Mouse (Mus musculus): ENCODE results near the gene Rnasel. TPM values are rescaled to one million over a fixed set of nuclear protein-coding genes. Genes with fewer than 3 reads are reported as not detected.
A peak's percentile ranks its signal among the peaks of the same experiment; 100 is the strongest.
"Not testable (repeated sequence)": the region's sequence is repeated elsewhere in the genome, so short reads cannot be mapped to it uniquely, and the experiment has no call there.

The Rnasel gene
- total RNA-seq, 4 experiments from 2014 or later = 10.0 to 12.9 (median 10.9) TPM

DNA sequence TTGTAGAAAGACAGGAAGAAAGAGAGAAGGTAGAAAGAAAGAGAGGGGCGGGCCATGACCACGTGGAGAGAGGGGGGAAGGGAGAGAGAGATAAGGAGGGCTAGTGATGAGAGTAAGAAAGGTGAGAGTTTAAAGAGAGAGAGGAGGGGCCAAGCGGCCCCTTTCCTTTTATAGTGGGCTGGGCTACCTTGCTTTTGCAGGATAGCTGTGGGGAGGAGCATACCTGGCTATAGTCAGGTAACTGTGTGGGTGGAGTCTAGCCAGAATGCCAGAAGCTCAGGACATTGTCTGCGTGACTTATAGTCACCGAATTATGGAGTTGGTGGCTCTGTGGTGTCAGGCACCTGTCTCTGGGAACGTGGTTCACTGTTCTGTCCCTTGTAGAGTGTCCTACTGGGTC, 20.3 kb downstream of the Rnasel start:
- DNase-seq (ENCODE audit: low spot score in 2 of 2) = not testable (repeated sequence)

DNA sequence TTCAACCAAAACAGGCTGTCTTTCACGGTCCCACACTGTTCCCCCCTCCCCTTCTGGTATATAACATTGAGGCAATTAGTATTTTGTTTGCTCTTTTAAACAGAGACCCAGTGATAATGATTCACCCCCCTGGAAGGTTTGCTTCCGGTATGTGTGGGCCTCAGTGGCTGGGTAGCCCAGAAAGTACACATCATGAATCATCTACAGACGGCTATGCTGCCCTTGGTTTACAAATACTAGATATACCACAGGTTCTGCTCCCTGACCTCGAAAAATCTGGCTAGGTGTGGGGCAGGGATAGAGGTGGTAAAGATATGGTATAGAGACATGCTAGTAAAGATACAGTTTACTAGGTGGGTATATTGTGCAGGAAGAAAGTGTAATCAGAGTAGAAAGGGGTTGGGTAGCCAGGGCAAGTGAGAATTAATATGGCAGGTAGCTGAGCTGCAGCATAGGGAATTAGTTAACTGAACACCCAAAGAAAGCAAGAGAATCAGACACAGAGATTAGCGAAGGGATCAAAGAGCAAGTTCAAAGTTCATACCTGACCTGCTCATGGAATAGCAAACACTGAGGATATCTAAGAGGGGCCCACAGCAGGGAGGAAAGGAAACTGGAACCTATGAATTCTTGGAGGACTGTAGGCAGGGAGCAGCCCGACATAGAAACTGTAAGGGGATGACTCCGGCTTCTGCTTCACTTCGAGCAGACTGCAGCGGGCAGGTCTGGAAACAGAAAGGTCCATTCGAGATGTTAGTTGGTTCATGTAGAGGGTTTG, 21.0 kb downstream of the Rnasel start:
- no peak for DNase-seq (ENCODE audit: low spot score in 2 of 2)

DNA sequence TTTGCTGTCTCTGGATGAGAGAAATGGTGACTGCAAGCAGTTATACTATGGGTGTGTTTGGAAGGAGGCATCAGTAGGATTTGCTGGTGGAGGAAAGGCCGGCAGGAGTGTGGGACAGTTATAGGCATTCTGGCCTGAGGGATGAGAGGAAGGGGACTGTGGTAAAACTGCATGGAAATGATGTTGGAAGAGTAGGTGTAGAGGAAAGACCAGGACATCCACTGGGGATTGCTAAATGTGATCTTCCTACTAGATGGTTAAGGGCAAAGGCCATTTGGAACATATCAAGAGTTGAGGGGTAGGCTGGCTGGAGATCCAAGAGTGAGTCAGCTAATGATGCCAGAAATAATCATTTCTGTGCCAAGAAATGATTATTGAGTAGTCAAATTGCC, 21.5 kb downstream of the Rnasel start:
- no peak for DNase-seq (ENCODE audit: low spot score in 2 of 2)

DNA sequence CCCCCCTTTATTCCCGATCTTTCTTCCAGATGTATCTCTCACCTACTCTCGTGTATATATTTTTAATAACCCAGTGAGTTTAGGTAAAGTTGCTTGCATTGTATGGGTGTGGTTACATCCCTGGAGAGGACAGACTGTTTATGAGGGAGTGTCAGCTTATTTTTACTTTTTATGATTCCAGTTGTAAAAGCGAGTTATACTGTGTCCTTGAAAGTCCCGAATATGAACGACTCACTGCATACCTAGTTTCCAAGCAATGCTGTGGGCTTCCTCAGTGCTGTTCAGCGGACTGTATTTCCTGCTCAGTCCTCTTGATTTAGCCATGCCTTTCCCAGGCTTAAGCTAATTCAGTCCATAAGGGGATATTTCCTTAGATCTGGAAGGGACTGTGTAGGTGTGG, 25.9 kb downstream of the Rnasel start:
- no peak for DNase-seq (ENCODE audit: low spot score in 2 of 2)

DNA sequence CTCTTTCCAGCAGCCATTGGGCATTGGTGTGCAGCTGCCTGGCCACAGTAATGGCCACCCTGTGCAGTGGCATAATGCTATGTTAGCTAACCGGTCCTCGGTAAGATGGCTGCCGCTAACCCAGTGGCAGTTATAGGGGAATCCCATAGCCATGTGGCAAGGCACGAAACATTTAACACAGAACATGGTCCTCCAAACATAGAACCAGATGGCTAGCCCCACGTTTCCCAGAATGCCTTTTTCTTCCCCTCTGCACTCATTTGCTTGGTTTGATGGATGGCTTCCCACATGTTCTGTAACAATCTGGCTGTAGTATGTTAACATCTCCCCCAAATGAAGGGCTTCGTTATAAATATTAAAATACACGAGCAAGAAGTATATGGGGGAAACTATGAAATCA, 27.0 kb downstream of the Rnasel start:
- no peak for DNase-seq (ENCODE audit: low spot score in 2 of 2)

DNA sequence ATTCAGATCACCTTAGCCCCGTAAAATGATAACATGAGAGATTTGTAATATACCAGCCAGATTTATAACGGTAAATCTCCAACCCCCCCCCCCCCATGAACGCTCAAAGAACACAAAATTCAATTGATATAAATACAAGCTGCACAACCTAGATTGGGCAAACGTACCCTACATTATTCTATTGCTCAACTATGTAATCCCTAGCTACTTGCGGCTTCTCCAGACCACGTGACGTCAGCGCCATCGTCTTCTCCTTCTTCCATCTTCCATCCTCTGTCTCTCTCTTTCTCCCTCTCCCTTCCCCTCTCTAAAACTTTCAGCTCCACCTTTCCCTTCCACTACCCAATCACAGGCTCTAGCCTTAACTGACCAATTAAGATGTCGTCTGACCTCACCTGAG, 29.0 kb downstream of the Rnasel start:
- no peak for DNase-seq (ENCODE audit: low spot score in 2 of 2)

DNA sequence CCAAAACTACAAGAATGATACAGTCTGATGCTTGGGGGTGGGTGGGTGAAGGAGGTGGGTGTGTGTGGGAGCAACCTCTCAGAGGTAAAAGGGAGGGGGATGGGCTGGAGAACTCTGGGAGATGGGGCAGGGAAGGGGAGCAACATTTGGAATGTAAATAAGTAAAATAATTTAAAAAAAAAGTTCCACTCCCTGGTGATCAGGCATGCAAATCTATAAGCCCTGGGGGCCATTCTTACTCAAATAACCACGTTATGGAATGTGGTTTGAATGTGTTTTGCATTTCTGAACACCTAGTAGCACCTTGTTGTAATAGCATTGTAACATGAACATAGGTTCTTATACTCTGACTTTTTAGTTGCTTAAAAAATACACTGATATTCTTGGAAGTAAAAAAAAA, 34.1 kb downstream of the Rnasel start:
- DNase-seq (ENCODE audit: low spot score in 2 of 2) = no peak

DNA sequence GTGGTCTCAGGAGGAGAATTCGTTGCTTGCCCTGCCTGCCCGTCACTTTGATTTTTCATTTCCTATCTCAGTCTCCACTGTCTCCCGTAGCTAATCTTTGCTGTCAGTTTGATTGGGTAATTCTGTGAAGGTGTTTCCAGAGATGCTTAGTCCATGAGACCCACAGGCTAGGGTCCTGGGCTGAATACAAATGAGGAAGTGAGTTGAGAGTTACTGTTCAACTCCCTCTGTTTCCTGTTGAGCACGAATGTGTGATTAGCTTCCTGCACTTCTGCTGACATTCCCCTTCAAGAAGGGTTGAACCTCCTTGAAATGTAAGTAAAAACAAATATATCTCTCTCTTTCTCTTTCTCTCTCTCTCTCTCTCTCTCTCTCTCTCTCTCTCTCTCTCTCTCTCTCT, 36.4 kb downstream of the Rnasel start:
- DNase-seq (ENCODE audit: low spot score in 2 of 2) = no peak

DNA sequence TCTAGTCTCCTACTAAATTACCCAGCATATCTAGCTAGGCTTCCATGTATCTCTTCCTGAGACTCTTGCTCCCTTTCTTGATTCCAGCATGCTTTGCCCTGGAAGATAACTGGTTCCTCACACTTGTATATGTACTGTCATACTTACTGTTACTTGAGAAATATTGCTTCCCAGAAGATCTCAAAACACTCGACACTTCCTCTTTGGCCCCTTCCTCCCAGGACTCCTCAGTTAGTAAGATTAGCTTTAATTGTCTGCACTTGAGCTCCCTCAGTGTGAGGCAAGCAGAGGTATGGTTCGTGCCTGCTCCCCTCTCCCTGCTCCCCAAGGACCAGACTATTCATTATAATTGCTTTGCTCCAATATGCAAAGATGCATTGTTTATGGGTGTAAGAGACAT, 41.5 kb downstream of the Rnasel start:
- DNase-seq (ENCODE audit: low spot score in 2 of 2) = no peak

DNA sequence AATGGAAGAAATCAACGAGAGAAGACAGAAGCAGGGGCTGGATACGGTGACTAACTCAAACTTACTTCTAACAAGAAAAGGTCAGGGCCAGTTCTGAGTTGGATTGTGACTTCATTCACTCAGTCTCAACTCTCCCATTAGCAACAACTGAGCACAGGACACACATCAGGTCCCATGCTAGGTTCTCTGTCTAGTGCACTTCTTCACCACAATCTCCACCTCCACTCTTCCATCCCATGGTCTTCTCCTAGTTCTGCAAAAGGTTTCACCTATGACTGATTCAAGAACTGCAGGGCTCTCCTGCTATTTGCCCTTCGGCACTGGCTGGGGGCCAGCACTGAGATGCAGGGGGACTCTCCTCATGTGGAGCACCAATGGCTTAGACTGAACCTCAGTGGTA, 45.0 kb downstream of the Rnasel start:
- DNase-seq (ENCODE audit: low spot score in 2 of 2) = no peak

DNA sequence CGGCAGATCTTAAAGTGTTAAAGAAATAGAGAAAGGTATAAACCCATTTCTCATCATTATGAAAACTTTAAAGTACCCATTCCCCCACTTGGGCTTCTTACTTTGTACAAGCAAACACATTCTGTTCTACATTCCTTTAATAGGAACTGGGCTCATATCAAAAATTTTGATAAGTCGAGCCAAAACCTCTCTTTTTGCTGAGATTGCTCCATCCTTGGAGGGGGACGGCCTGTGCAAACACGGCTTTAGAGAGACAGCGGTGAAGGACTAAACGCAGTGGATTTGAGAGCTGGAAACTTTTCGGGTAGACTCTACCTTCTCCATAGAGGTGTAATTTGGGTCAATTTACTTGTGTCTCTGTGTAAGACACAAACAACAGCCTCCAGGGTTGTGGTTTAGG, 53.5 kb downstream of the Rnasel start:
- DNase-seq (ENCODE audit: low spot score in 2 of 2) = no peak

DNA sequence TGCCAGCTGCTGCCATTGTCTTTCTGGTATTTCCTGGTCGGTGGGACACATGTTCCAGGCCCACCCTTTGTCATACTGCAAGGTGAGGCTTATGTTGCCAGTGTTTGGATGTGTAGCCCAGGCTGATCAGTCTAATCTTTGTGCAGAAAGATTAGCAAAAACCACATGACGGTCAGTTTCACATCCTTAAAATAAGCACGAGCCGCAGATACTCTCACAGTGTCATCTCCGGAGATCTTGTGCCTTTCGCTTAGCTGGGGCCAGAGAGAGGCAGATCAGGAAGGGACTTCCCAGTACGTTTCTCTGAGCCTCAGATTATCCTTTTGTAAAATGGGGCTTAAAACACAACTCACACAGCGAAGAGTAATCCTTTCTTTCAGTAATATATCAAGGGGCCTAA, 54.3 kb downstream of the Rnasel start:
- no peak for DNase-seq (ENCODE audit: low spot score in 2 of 2)

DNA sequence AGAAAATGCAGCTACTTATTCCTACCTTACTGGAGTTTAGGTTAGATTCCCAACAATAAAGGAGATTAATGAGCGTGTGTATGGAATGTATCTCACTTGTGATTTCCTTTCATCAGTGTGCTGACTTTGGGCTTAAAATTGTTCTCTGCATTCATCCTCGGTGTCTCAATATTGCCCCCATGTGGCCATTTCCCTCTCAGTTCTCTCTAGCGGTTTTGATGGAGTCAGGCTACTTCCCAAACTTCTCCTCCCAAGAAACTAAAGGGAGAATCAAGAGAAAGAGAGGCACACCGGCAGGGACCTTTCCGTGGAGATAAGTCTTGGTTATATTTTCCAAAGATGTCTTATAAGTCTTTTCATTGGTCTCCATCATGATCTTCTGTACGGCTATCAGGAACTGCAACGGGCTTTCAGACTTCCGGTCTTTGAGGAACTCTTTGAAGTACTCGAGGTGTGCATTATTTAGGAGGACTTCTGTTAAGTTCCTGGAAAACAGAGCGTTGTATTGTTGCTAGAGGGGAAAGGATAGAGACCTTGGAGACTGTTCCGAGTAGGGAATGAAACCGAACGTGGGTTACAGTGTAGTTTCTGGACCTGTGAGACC, 58.3 kb downstream of the Rnasel start:
- peak; percentile 14 to 16 for DNase-seq (ENCODE audit: low spot score in 2 of 2)

Other genes with a start within 250 kb of the Rnasel start
- 1 to 10 TPM; 5.1 to 7.2 (median 6.2) TPM for gene Npl, start 199.4 kb upstream of the Rnasel start, total RNA-seq (2022)
- gene Rgs8, start 96.4 kb upstream of the Rnasel start, total RNA-seq (2022) = 10 to 100 TPM; 67.8 to 86.0 (median 75.7) TPM
- gene Rgs16, start 9.1 kb upstream of the Rnasel start, total RNA-seq (2022) = 10 to 100 TPM; 10.1 to 13.2 (median 11.4) TPM
- 1 to 10 TPM; 1.1 to 2.0 (median 1.4) TPM for gene Rgsl1, start 94.7 kb downstream of the Rnasel start, total RNA-seq (2022)
- gene Teddm1b, start 124.9 kb downstream of the Rnasel start, total RNA-seq (2022) = not detected
- not detected for gene Teddm1a, start 142.3 kb downstream of the Rnasel start, total RNA-seq (2022)
- gene Glul, start 150.5 kb downstream of the Rnasel start, total RNA-seq (2022) = 1,000 to 10,000 TPM; 1,837 to 2,236 (median 2,010) TPM
- gene Teddm2, start 150.8 kb downstream of the Rnasel start, total RNA-seq (2022) = 1 to 10 TPM; 2.4 to 3.7 (median 3.0) TPM

Data from left cerebral cortex, adult 8-10 months (tissue).